Mouse (Mus musculus) ovary, postnatal 36 days (tissue): ENCODE data around the gene Aff3.

Source experiments
- DNase-seq: peaks from one replicate; pipeline ENCODE4 v3.0.0; 2022; ENCODE audit warnings: low spot score, mixed read lengths

Gene Aff3

DNA sequence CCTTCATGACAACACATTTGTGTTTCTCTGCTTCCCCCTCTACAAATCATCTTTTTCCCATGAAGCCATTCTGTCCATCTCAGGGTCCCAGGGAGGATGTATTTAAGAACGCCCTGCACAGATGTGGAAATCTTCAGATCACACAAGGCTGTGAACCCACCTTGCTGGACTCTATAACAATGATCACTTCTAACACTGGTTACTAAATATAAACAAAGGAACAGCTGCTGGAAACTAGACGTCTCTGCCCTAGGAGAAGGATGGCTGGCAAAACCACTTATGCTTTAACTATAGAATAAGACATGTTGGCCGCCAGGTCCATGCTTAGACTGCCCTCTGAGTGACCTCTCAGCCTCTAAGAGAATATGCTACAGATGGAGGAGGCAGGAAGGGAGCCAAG lies 69.4 kb downstream of the Aff3 start:
- DNase-seq: no peak

DNA sequence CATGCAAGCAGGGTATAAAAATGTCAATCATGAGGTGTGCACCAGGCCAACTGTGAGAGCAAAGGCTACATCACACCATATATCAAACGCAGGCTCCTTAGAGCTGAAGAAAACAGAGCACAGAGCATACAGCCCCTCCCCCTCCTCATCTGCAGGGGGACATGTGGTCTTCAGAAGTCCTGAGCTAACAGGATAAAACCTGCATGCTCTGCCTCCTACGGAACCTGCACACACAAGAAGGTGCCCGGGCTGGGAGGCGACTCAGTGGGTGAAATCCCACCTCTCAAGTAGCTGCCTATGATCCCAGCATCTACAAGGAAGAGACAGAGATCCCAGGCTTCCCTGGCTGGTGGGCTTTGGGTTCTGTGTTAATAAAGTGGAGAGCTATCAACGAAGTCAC lies 70.0 kb downstream of the Aff3 start:
- no peak for DNase-seq

DNA sequence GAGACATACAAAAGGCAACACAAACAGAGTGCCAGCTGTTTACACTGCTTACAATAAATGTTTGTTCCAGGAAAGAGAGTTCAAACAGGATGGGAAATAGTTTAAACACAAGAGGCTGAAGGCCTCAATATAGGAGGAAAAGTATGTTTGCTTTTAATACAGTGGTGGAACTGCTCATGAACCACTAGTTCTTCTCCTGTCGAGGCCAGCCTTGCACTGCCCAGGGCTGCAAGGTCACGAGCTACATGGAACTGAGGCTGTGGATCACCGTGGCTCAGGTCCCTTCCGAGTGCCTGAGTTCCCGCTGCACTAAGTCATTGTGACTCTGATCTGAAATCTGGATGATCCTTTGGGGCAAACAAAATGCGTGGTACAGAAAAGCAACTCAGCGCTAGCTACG lies 73.6 kb downstream of the Aff3 start:
- no peak for DNase-seq

DNA sequence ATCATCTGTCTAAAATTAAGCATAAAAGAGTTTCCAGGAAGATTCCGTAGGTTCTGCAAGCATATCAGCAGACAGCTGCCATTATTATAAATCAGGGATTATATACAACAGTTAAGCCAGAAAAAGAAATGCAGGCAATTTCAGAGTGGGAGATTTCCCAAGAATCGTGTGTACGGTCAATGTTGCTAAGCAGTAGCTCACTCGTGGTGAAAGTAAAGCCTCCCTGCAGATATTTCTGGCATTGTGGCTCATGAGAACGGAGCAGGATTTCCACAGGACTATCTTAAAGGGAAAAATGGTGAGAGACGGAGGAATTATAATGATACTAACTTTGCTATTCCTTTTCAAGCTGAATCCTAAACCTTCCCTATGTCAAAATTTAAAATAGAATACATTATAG lies 76.0 kb downstream of the Aff3 start:
- DNase-seq: no peak

DNA sequence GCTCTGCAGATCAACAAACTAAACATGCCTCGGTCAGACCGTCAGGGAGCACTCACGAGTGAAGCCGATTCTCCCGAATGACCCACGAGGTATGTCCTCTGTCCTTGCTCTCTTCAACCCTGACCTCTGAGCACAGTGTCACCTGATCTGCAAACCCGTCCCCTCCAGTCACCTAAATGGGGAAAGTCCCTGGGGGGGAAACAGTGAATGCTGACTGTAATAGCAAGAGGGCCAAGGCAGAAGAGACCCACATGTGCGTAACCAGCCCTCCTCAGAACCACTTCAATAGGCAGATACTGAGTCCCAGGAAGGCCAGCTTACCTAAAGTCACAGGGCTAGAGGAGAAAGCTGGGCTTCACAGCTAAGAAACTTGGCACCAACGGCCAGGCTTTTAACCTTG lies 82.4 kb downstream of the Aff3 start:
- no peak for DNase-seq

DNA sequence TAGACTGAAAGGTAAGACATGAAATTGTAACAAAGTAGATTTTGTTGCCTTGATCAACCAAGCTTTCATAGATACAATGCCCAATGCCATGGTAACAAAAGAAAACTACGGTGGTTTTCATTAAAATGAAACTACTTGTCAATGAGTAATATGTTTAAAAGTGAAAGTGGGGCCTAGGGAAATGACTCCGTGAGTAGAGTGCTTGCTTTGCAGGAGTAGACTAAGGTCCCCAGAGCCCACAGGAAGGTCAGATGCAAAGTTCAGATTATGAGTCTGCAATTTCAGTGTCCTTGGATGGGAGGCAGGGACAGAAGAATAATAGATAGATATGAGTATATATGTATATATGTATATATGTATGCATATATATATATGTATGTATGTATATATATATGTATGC lies 84.2 kb downstream of the Aff3 start:
- DNase-seq: no peak

DNA sequence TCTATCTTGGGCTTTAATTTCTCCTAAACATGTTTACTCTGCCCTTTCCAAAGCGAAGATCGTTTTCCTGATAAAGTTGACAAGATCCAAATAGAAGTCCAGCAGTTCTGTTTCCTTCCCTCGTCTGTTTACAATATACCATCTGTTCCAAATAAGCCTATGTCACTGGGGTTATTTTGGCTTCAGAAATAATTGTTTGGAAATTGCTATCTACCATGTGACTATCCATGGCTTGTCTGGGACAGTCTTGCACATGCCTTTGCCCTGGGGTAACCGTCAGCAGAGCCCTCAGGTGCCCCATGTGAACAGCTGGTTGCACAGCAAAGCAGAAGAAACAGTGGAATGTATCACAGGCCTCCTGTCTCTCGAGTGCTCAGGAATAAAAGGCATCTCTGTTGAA lies 86.4 kb downstream of the Aff3 start:
- DNase-seq: no peak

DNA sequence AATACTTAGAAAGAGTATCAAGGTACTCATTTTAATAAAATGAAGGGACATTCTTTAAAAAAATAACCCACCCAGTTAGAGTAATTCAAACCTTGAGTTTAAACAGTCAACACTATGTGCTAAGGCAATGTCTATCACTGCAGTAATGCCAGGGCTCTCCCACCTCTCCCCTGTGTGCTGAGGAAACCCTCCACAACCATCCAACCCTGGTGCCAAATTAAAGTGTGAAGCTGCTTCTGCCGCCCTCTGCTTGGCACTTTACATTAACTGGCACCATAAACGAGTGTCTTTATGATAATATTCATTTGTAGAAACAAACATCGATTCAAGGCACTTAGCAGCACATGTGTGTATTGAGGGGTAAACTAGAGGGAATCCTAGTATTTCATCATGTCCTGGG lies 97.0 kb downstream of the Aff3 start:
- no peak for DNase-seq

DNA sequence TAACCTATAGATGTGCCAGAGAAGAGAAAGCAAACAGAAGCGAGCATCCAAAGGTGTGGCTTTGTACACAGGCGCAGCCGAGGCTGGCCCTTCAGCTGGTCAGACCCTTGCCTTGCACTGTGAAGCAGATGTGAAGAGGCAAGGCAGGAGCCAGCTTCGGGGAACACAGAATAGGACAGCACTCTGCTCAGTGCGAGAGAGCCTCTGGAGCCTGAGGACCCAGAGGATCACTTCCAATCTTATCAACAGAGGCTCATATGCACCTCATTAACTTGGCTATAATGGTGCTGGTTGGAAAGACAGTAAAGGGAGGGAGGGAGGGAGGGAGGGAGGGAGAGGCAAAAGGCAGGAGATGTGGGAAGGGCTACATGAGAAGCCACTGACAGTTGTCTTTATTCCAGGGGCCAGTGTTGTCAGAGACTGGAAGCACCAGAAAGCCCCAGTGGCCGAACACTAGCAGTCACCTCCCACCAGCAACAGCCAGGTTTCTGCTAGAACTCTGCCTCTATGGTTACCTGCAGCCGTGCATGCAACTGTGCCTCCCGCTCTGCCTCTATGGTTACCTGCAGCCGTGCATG lies 98.6 kb downstream of the Aff3 start:
- DNase-seq: no peak

DNA sequence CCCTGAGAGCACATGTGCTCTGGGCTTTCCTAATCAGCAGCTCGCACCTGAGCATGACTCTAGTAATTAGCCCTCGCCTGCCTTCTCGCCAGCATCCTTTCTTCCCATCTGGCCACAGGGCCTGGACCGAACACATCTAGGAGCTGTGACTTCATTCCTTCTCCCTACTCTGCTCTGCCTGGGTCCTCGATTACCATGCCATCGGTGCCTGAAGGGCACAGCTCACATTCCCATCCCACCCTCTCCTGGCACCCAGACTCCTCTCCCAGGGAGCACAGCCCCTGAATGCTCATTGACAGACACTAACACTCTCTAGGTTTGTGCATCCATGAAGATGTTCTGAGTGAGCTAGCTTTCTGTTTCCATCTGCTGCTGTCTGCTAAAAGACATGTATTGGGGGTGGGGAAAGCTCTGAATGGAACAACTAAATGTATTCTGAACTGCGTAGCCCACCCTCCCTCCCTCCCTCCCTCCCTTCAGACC lies 99.4 kb downstream of the Aff3 start:
- DNase-seq: no peak

DNA sequence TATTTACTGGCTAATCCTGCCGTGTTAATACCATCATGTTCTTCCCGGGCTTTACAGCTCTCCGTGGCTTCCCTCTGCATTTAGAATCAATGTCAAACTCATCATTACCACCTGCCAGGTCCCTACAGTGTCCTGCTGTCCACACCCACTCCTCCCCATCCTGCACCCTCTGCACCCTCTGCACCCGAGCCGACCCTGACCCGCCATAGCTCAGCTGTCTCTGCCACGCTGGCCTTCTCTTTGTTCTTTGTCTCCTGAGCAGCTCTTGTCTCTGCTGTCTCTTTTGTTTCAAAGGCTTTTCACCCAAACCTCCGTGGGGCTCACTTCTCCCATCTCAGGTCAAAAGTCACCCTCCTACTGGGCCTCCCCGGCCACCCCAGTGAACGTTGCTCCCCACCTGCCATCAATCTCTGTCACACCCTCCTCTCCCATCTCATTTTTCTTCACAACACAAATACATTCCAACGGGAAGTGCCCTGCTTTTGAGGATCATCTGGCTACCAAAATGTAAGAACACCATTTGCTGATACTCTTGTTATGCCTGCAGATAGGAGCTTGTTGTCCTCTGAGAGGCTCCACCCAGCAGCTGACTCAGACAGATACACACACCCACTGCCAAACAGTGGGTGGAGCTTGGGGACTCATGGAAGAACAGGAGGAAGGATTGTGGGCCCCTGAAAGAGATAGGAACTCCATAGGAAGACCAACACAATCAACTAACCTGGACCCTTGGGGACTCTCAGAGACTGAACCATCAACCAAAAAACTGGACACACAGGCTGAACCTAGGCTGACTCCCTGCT lies 102.2 kb downstream of the Aff3 start:
- DNase-seq: no peak

DNA sequence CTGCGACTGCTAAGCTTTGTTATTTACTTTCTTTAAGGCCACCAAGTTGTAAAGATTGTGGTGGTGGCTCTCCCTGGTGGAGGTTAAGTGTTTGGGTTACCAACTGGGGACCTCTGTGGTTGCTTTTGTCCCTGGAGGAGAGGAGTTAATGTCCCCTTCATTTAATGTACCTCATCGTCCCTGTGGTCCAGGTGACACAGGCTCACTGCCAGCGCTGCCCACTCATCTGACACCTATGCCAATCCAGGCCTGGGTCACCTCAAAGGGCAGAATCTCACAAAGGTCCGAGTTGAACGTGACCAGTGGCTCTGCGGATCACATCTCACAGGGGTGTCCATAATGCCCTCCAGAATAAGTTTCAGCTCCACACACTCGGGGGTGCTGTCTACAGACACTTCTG lies 103.4 kb downstream of the Aff3 start:
- DNase-seq: no peak

DNA sequence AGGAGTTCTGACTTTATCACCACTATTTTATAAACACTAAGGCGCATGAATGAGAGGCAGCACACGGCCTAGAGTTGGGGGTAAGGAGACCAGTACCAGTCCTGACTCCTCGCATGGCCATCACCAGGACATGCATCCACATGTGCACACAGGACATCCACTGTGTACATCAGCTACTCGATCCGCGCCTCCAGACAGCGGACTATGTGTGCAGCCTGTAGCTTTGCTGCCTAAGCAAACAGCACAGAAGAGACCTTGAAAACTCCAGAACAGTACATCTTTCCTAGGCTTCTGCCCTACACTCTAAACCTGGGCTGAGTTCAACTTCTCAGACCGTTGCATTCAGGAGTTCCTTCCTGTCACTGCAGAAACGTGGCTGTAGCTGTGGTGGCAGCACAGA lies 104.1 kb downstream of the Aff3 start:
- no peak for DNase-seq

DNA sequence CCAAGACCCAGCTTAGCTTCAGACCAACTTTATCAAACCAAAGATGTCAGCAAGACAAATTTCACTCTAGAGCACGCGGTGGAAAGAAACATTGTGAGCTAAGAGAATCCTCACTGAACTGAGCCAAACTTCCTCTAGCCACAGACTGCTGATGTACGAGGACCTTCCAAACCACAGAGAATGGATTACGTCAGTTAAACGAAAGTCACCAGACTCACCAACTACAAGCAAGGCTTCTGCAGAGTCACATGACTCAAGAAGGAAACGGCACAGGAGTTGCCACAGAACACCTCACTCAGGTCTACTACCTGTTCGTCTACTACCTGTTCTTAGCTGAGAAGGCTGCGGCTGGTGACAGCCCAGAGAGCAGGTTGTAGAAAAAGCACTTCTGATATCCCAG lies 107.1 kb downstream of the Aff3 start:
- no peak for DNase-seq

DNA sequence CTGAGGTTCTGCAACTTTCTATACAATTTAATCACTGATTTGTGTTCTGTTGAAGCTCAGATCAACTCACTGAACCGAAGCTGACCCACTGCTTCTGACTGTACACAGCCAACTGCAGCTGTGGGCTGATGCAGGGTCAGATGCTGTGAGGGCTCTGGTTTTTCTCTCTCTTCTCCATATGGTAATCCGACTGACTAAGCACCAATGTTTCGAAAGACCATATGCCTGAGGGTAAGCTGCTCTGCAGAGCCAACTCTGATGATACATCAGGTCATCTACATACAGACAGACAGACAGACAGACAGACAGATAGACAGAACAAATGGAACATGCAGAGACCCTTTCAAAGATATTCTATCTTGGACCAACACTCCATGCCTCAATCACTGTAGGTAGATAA lies 110.2 kb downstream of the Aff3 start:
- DNase-seq: no peak

DNA sequence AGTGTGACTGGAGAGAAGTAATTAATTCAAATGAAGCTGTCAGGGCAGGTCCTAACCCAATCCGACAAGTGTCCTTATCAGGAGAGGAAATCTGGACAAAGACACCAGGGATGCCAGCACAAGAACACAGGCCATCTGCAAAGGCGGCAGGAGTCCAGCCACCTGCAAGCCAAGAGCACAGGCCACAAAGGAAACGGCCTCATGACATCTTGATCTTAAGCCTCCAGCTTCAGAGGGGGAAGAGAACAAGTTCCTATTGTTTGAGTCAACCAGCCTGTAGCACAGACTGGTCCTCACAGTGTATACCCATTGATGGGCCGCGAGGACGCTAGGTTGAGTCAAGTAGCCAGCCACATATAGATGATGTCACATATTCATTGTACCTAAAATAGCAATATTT lies 111.7 kb downstream of the Aff3 start:
- no peak for DNase-seq

DNA sequence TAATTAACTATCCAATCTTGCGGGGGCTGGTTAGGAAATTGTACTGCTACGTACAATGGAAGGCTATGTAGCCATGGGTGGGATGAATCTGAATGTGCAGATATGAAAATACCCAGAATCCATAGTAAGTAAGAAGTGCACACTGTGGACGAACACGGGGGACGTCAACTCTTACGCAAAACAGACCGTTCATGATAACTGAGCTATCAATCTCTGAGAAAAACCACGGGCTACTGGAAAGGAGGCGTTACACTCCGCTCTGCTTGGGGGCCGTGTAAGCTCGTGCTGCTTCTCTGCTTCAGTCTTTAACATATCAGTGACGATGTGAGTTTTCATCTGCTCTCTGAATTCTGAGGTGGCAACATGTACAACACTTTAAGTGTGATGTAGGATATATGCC lies 114.2 kb downstream of the Aff3 start:
- no peak for DNase-seq

DNA sequence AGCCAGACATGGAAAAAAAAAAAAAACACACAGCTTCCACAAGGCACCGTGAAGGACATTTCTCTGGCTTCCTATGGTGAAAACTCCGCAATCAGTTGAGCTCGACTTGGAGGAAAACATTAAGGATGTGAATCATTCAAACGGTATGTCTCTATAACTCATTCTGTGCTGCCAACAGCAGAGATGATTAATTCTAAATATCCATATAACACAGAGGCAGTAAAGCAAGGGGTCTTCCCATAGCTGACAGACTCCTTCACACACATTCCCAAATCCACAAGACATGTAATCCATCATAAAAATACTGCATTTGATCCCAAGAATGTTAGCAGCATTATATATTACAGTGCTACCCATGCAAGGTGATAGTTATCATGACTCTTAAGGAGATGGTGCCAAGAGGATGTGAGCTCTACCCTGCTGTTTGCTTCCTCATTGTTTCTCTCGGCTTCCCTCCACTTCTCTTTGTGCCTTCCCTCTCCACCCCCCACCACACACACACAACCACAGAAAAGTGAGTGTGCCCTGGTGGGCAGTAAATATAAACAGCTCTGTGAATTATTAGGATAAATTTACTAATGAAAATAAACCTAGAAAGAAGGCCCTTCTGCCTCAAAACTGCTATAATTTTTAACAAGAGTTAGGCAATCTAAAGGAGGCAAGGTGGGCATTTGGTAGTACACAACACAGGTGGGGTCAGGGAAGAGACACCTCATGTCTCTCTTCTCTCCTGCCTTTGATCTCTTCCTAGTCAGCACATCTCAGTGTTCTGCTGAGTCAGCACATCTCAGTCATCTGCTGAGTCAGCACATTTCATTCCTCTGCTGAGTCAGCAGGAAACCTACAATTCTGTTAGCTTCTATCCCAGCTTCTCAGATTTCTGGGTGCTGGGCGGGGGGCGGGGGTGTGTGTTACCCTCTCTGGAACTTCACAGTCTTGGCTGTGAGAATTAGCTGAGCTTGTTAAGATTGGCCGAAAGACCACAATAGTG lies 115.8 kb downstream of the Aff3 start:
- DNase-seq: no peak

DNA sequence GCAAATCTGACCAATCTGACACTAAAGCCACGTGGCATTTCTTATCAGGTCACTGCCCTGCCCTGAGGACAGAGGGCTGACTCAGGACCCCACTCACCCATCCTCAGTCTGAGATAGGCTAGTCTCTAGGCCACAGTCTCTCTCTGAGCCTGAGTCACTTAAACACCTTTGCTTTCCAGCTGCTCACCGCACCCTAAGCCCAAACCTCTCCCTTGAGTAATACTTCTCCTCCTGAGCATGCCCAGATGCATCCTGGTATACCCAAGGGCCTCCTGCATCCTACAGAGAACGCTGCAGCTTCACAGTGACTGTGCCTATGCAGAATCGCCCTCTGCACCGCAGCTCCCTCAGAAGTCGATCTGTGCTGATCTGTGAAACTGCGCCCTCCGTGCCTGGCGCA lies 117.1 kb downstream of the Aff3 start:
- DNase-seq: no peak

DNA sequence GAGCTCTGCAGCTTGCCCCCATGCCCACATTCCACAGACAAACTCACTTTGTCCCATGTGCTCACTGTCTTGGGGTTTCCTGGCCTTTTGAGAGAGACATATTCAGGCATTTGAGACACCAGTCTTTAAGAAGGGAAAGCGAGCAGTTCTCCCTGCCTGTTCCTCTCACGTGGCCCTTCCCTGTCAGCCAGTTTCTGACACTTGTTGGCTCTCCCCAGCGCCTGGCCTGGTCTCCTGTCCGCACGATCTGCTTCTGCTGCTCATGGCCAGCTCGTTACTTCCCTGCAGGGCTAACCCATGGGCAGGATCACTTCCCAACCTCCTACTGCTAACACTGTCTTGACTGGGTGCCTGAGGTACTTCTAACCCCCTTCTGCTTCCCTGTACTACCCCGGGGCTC lies 118.1 kb downstream of the Aff3 start:
- no peak for DNase-seq

DNA sequence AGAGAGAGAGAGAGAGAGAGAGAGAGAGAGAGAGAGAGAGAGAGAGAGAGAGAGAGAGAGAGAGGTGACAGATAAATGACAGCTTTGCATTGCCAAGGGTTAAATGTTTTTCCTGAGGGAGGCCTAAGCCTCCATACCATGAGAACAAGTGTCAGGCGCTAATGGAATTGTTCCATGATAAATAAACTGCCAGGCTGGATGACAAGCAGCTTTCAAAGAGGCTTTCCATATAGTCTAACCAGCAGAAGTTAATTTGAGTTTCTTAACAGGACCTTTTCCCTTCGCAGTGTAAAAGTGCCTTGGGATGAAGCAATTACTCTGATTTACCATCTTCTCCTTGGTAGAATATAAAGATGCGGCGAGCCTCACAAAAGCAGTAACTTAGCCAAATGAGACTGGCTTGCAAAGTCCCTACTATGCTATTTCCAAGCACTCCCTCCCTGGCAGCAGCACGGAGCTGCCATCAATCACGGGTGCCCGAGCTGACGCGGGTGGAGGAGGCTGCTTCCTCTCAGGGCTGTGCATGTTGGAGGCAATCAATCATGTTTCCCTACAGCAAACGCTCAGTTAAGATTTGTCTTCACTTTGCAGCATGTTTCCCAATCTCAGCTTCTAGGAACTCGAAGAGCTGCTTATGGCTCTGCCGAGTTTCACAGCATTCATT lies 119.3 kb downstream of the Aff3 start:
- no peak for DNase-seq

DNA sequence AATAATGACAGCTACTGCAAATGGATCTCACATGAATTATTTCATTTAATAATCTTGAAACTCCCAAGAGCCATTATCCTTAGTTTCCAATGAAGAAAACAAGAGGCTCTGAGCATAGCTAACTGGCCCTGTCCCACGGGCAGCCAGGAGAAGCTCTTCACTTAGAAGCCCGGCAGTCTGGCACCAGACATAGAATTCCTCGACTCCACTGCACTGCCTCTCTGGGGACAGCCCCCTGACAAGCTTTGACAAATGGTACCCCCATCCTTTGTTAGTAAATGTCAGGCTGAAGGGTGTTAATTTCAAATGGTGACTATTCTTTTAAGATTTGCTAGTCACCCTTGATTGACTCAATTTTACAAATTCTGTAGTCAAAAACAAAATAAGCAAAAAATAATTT lies 120.3 kb downstream of the Aff3 start:
- no peak for DNase-seq
